Mouse (Mus musculus): Measurements from ENCODE around the gene Lrig1. TPM values are rescaled to one million over a fixed set of nuclear protein-coding genes. Genes with fewer than 3 reads are reported as not detected.
A peak's percentile ranks its signal among the peaks of the same experiment; 100 is the strongest.

The Lrig1 gene
- polyA plus RNA-seq, 1 experiment from 2014 or later = 18.0 TPM

- Histone ChIP-seq H3K4me1 (replicated peaks; ENCODE audit: control insufficient read depth, insufficient read depth, low read length) (peaks cover 13% of the 10 kb centered on the region), H3K27me3 (ENCODE audit: control insufficient read depth, insufficient read depth, low read length) (no peaks in the 10 kb centered on the region), H3K9me3 (ENCODE audit: control insufficient read depth, low read length) (no peaks in the 10 kb centered on the region), H3K9ac (ENCODE audit: low read depth, low read length) (no peak overlapping the region), H3K4me3 (ENCODE audit: low read depth, low read length) (no peak overlapping the region), H3K4me2 (replicated peaks; ENCODE audit: low read depth, low read length) (no peak overlapping the region), H3K36me3 (ENCODE audit: control insufficient read depth, insufficient read depth, low read length) (no peaks in the 10 kb centered on the region), H3K27ac (ENCODE audit: low read depth, low read length) (peak overlapping the region; percentile 86)
- WGBS = 48% methylated on average over 7 of the region's 7 CpGs
- ATAC-seq (ENCODE audit: low FRiP score) (peak; percentile 87), DNase-seq (ENCODE audit: low spot score) (peak; percentile 48)
Observed at GRCm38 (mm10) chr6:94631051-94631778, 68.7 kb downstream of the Lrig1 start.

- Histone ChIP-seq H3K4me3 (ENCODE audit: low read depth, low read length) (no peak overlapping the region), H3K27ac (ENCODE audit: low read depth, low read length) (no peak overlapping the region), H3K36me3 (ENCODE audit: control insufficient read depth, insufficient read depth, low read length) (no peaks in the 10 kb centered on the region), H3K9ac (ENCODE audit: low read depth, low read length) (no peak overlapping the region), H3K4me1 (replicated peaks; ENCODE audit: control insufficient read depth, insufficient read depth, low read length) (peaks cover 13% of the 10 kb centered on the region), H3K4me2 (replicated peaks; ENCODE audit: low read depth, low read length) (no peak overlapping the region), H3K27me3 (ENCODE audit: control insufficient read depth, insufficient read depth, low read length) (no peaks in the 10 kb centered on the region), H3K9me3 (ENCODE audit: control insufficient read depth, low read length) (no peaks in the 10 kb centered on the region)
- DNase-seq (ENCODE audit: low spot score) = no peak
- WGBS = 73% methylated on average over 6 of the region's 6 CpGs
- no peak for ATAC-seq (ENCODE audit: low FRiP score)
Observed at GRCm38 (mm10) chr6:94628787-94629186, 71.2 kb downstream of the Lrig1 start.

GRCm38 (mm10) chr6:94627714-94628595 is 72.0 kb downstream of the Lrig1 start:
- ATAC-seq (ENCODE audit: low FRiP score) = no peak
- Histone ChIP-seq H3K4me1 (replicated peaks; ENCODE audit: control insufficient read depth, insufficient read depth, low read length) (peaks cover 13% of the 10 kb centered on the region), H3K9me3 (ENCODE audit: control insufficient read depth, low read length) (no peaks in the 10 kb centered on the region), H3K9ac (ENCODE audit: low read depth, low read length) (no peak overlapping the region), H3K36me3 (ENCODE audit: control insufficient read depth, insufficient read depth, low read length) (no peaks in the 10 kb centered on the region), H3K4me2 (replicated peaks; ENCODE audit: low read depth, low read length) (no peak overlapping the region), H3K4me3 (ENCODE audit: low read depth, low read length) (no peak overlapping the region), H3K27me3 (ENCODE audit: control insufficient read depth, insufficient read depth, low read length) (no peaks in the 10 kb centered on the region), H3K27ac (ENCODE audit: low read depth, low read length) (no peak overlapping the region)
- no peak for DNase-seq (ENCODE audit: low spot score)
- 66% methylated on average over 15 of the region's 15 CpGs for WGBS

GRCm38 (mm10) chr6:94626807-94627206 is 73.2 kb downstream of the Lrig1 start:
- H3K4me1 ChIP-seq (replicated peaks; ENCODE audit: control insufficient read depth, insufficient read depth, low read length) = peaks cover 10% of the 10 kb centered on the region
- DNase-seq (ENCODE audit: low spot score) = no peak
- H3K4me3 ChIP-seq (ENCODE audit: low read depth, low read length) = no peak overlapping the region
- no peak overlapping the region for H3K27ac ChIP-seq (ENCODE audit: low read depth, low read length)
- no peaks in the 10 kb centered on the region for H3K36me3 ChIP-seq (ENCODE audit: control insufficient read depth, insufficient read depth, low read length)
- H3K9ac ChIP-seq (ENCODE audit: low read depth, low read length) = no peak overlapping the region
- no peak overlapping the region for H3K4me2 ChIP-seq (replicated peaks; ENCODE audit: low read depth, low read length)
- WGBS = 67% methylated on average over 2 of the region's 2 CpGs
- H3K9me3 ChIP-seq (ENCODE audit: control insufficient read depth, low read length) = no peaks in the 10 kb centered on the region
- H3K27me3 ChIP-seq (ENCODE audit: control insufficient read depth, insufficient read depth, low read length) = no peaks in the 10 kb centered on the region
- ATAC-seq (ENCODE audit: low FRiP score) = no peak

- H3K27ac ChIP-seq (ENCODE audit: low read depth, low read length) = no peak overlapping the region
- ATAC-seq (ENCODE audit: low FRiP score) (no peak), DNase-seq (ENCODE audit: low spot score) (no peak)
- H3K4me1 ChIP-seq (replicated peaks; ENCODE audit: control insufficient read depth, insufficient read depth, low read length) = peaks cover 8% of the 10 kb centered on the region; the same call in 1 of the 2 replicates
- H3K9me3 ChIP-seq (ENCODE audit: control insufficient read depth, low read length) = no peaks in the 10 kb centered on the region
- H3K4me3 ChIP-seq (ENCODE audit: low read depth, low read length) = no peak overlapping the region
- no peaks in the 10 kb centered on the region for H3K27me3 ChIP-seq (ENCODE audit: control insufficient read depth, insufficient read depth, low read length)
- no peak overlapping the region for H3K4me2 ChIP-seq (replicated peaks; ENCODE audit: low read depth, low read length)
- 85% methylated on average over 5 of the region's 5 CpGs for WGBS
- H3K36me3 ChIP-seq (ENCODE audit: control insufficient read depth, insufficient read depth, low read length) = 0 out of 2 replicates have a peak, but pooled peaks cover 2% of the 10 kb centered on the region
- H3K9ac ChIP-seq (ENCODE audit: low read depth, low read length) = no peak overlapping the region
Observed at GRCm38 (mm10) chr6:94625896-94626295, 74.1 kb downstream of the Lrig1 start.

- no peak overlapping the region for H3K4me3 ChIP-seq (ENCODE audit: low read depth, low read length)
- 0 out of 2 replicates have a peak, but pooled peaks cover 6% of the 10 kb centered on the region for H3K4me1 ChIP-seq (replicated peaks; ENCODE audit: control insufficient read depth, insufficient read depth, low read length)
- 96% methylated on average over 5 of the region's 5 CpGs for WGBS
- no peaks in the 10 kb centered on the region for H3K9me3 ChIP-seq (ENCODE audit: control insufficient read depth, low read length)
- H3K27ac ChIP-seq (ENCODE audit: low read depth, low read length) = no peak overlapping the region
- H3K4me2 ChIP-seq (replicated peaks; ENCODE audit: low read depth, low read length) = no peak overlapping the region
- H3K9ac ChIP-seq (ENCODE audit: low read depth, low read length) = no peak overlapping the region
- peaks cover 5% of the 10 kb centered on the region; the same call in 1 of the 2 replicates for H3K36me3 ChIP-seq (ENCODE audit: control insufficient read depth, insufficient read depth, low read length)
- H3K27me3 ChIP-seq (ENCODE audit: control insufficient read depth, insufficient read depth, low read length) = no peaks in the 10 kb centered on the region
- ATAC-seq (ENCODE audit: low FRiP score) (no peak), DNase-seq (ENCODE audit: low spot score) (no peak)
Observed at GRCm38 (mm10) chr6:94624543-94624942, 75.4 kb downstream of the Lrig1 start.

GRCm38 (mm10) chr6:94622983-94623382 is 77.0 kb downstream of the Lrig1 start:
- H3K4me1 ChIP-seq (replicated peaks; ENCODE audit: control insufficient read depth, insufficient read depth, low read length) = no peaks in the 10 kb centered on the region
- H3K9ac ChIP-seq (ENCODE audit: low read depth, low read length) = no peak overlapping the region
- H3K27ac ChIP-seq (ENCODE audit: low read depth, low read length) = no peak overlapping the region
- 86% methylated on average over 4 of the region's 4 CpGs for WGBS
- peak; percentile 75 for DNase-seq (ENCODE audit: low spot score)
- H3K4me3 ChIP-seq (ENCODE audit: low read depth, low read length) = no peak overlapping the region
- no peaks in the 10 kb centered on the region for H3K27me3 ChIP-seq (ENCODE audit: control insufficient read depth, insufficient read depth, low read length)
- no peak overlapping the region for H3K4me2 ChIP-seq (replicated peaks; ENCODE audit: low read depth, low read length)
- ATAC-seq (ENCODE audit: low FRiP score) = 0 out of 2 replicates have a peak, but pooled peaks have one; percentile 71
- no peaks in the 10 kb centered on the region for H3K9me3 ChIP-seq (ENCODE audit: control insufficient read depth, low read length)
- peaks cover 8% of the 10 kb centered on the region for H3K36me3 ChIP-seq (ENCODE audit: control insufficient read depth, insufficient read depth, low read length)

GRCm38 (mm10) chr6:94620801-94621301 is 79.1 kb downstream of the Lrig1 start:
- Histone ChIP-seq H3K9me3 (ENCODE audit: control insufficient read depth, low read length) (no peaks in the 10 kb centered on the region), H3K4me1 (replicated peaks; ENCODE audit: control insufficient read depth, insufficient read depth, low read length) (no peaks in the 10 kb centered on the region), H3K27ac (ENCODE audit: low read depth, low read length) (no peak overlapping the region), H3K9ac (ENCODE audit: low read depth, low read length) (no peak overlapping the region), H3K4me2 (replicated peaks; ENCODE audit: low read depth, low read length) (no peak overlapping the region), H3K36me3 (ENCODE audit: control insufficient read depth, insufficient read depth, low read length) (peaks cover 8% of the 10 kb centered on the region), H3K27me3 (ENCODE audit: control insufficient read depth, insufficient read depth, low read length) (no peaks in the 10 kb centered on the region), H3K4me3 (ENCODE audit: low read depth, low read length) (no peak overlapping the region)
- WGBS = 87% methylated on average over 9 of the region's 9 CpGs
- DNase-seq (ENCODE audit: low spot score) (no peak), ATAC-seq (ENCODE audit: low FRiP score) (no peak)

Data from hindbrain, embryonic 11.5 days (tissue).